Mouse (Mus musculus): ENCODE results near the gene Hand2.

GRCm38 (mm10) chr8:57347141-57347540 is 26.4 kb downstream of the Hand2 start:
- TF ChIP-seq CTCF (IDR thresholded peaks at IDR 0.05; ENCODE audit: extremely low read depth, insufficient read depth, low read length): no peak
- no peak for TF ChIP-seq POLR2A (IDR thresholded peaks at IDR 0.05; ENCODE audit: extremely low read depth, insufficient read depth, low read length)

Measured in cortical plate, adult 2 months (tissue).